Mouse (Mus musculus): ENCODE results near the gene Ankrd13a.
"Not testable (repeated sequence)": the region's sequence is repeated elsewhere in the genome, so short reads cannot be mapped to it uniquely, and the experiment has no call there.

GRCm38 (mm10) chr5:114840481-114840880, 66.0 kb downstream of the Ankrd13a start:
- not testable (repeated sequence) for TF ChIP-seq CTCF (IDR thresholded peaks at IDR 0.05; ENCODE audit: low read depth, low read length); EP300 (IDR thresholded peaks at IDR 0.05; ENCODE audit: insufficient read depth, low read depth, low read length); POLR2A (IDR thresholded peaks at IDR 0.05; ENCODE audit: insufficient read depth, low read length)

Data from ES-Bruce4 (cell line).